Mouse (Mus musculus): Measurements from ENCODE around the gene Olfr77. TPM values are rescaled to one million over a fixed set of nuclear protein-coding genes. Genes with fewer than 3 reads are reported as not detected.

Gene Olfr77
- not detected for total RNA-seq (2021)
- long read RNA-seq, experiment 1: 0 reads
- long read RNA-seq, experiment 2: 0 reads

DNA sequence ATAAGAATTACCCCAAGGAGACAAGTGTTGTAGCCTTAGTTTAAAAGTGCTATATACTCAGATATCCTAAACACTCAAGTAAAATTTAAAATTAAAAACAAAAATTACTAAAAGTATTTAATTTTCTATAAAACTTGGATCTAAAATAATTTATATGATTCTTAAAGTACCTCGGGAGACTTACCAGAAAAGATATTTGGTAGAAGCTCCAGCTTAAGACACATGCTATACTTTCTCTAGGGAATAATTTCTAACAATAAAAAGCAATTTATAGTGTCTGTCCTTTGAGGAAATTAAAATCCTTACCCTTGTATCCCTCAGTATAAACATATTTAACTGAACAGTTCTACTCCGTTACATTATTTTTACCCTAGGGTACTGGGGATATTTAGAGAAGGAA lies at the start of gene Olfr77:
Olfr77 (plus strand) TSS at position 301 of the 400 bp plus-strand sequence.
- DNase-seq (ENCODE audit: low spot score in 2 of 2): no peak

DNA sequence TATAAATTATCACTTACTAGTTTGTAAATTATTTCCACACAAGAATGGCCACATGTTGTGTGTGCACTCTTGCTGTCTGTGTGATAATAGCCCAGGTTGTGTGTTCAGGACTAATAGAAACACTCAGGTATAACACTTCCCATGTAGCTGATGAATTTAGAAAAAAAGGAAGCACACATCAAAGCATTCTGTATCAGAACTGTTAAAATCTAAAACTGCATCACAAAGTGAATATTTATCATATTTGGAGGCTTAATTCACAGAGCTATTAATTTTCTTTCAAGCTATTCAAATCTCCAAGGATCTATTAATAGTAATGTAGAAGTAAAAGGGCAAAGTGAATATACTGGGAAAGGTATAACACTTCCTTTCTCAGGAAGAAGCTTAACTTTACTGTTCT lies 28.8 kb upstream of the Olfr77 start, which contains the start of gene Olfr862:
Olfr862 (minus strand) TSS at position 101 of the 400 bp plus-strand sequence.
- no peak for DNase-seq (ENCODE audit: low spot score in 2 of 2)

DNA sequence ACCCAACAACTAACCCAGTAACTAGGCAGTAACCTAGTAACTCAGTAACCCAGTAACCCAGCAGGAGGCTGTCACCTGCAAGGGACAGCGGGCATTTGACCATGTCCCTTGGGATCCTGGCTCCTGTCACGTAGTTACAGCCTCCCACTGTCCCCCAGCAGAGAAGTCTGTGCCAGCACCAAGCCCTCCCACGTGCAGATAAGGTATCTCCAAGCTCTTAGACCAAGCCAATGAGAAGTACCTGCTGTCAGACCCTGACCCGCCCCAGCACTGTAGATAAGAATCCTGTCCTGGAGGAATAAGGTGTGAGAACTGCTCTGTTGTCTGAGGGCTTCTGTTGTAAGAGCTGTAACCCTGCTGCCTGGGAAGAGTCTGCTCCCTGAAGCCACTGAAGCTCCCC lies 5.5 kb upstream of the Olfr77 start:
- DNase-seq (ENCODE audit: low spot score in 2 of 2): no peak

Other genes with a start within 250 kb of the Olfr77 start
- gene Olfr857, start 207.4 kb upstream of the Olfr77 start, total RNA-seq (2021): not detected
- gene Olfr58, start 136.6 kb upstream of the Olfr77 start, total RNA-seq (2021): not detected
- gene Olfr859, start 112.0 kb upstream of the Olfr77 start, total RNA-seq (2021): not detected
- gene Olfr860, start 67.1 kb upstream of the Olfr77 start, total RNA-seq (2021): not detected
- not detected for gene Olfr862, start 28.9 kb upstream of the Olfr77 start, total RNA-seq (2021)
- not detected for gene Olfr866, start 111.2 kb downstream of the Olfr77 start, total RNA-seq (2021)
- gene Olfr867, start 140.7 kb downstream of the Olfr77 start, total RNA-seq (2021): not detected
- gene Olfr868, start 181.8 kb downstream of the Olfr77 start, total RNA-seq (2021): not detected
- gene Olfr869, start 212.1 kb downstream of the Olfr77 start, total RNA-seq (2021): not detected

Data from layer of hippocampus, postnatal 14 days (tissue).